Mouse (Mus musculus): ENCODE measurements around the gene Cntnap5c. TPM values are rescaled to one million over a fixed set of nuclear protein-coding genes. Genes with fewer than 3 reads are reported as not detected.

Gene Cntnap5c
- total RNA-seq, 2 experiments from 2014 or later, result not detected

Other genes with a start within 250 kb of the Cntnap5c start
- gene Vmn2r120, start 224.1 kb upstream of the Cntnap5c start, total RNA-seq (2015; ENCODE audit: low replicate concordance), result not detected in 2 replicates
- not detected in 2 replicates for gene Vmn2r120, start 224.1 kb upstream of the Cntnap5c start, total RNA-seq (2017; ENCODE audit: low replicate concordance)
- not detected in 2 replicates for gene Gm21834, start 27.4 kb upstream of the Cntnap5c start, total RNA-seq (2015; ENCODE audit: low replicate concordance)
- not detected in 2 replicates for gene Gm21834, start 27.4 kb upstream of the Cntnap5c start, total RNA-seq (2017; ENCODE audit: low replicate concordance)

Measured in erythroid progenitor cell, adult 5-6 weeks (primary cell).